Mouse (Mus musculus): ENCODE data around the gene Pik3r2.

The Pik3r2 gene

DNA sequence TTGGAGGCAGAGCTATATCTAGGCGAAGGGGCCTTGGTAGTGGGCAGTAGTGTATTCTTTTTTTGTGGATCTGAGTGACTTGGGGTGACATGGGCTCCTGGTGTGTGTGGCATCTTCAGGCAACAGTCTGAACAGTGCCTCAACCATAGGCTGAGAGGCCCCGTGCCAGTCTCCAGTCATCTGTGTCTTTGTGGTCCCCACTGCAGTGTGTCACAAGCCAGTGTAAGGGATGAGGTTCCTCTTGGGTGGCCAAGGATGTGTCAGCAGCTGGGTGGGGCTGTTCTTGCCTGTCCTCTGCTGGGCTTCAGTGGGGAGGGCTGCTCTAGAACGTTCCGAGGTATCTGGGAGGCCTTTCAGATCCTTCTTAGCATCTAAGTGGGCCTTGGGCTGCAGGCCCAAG lies 45.6 kb downstream of the Pik3r2 start:
- no peak for DNase-seq

DNA sequence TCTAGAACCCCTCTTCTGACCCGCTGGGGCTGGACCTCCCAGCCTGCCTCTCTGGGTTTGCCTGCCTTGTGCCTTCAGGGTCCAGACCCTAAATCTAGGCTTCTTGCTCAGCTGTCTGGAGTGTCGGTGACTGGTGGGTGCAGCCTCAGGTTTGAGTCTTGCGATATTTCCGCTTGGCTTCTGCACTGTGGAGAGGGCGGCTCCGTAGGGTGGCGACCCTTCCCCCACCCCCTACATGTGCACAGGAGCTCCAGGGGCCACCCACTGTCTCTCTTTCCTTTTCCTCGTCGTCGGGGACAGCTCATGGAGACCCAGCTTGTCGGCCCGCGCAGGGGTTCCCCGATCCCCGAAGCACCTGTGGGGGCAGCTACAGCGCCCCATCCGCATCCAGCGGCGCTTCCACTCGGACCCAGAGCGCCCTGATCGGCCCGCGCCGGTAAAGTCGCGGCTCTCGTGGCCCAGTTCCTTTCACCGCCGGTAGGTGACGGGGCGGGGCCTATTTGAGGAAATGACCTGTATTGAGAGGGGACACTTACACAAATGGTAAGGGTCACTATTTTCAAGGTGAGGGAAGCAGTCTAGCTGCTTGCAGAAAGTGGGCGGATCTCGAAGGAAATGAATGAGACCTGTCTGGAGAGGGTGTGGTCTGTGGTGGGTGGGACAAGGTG lies 46.6 kb downstream of the Pik3r2 start:
- no peak for DNase-seq

DNA sequence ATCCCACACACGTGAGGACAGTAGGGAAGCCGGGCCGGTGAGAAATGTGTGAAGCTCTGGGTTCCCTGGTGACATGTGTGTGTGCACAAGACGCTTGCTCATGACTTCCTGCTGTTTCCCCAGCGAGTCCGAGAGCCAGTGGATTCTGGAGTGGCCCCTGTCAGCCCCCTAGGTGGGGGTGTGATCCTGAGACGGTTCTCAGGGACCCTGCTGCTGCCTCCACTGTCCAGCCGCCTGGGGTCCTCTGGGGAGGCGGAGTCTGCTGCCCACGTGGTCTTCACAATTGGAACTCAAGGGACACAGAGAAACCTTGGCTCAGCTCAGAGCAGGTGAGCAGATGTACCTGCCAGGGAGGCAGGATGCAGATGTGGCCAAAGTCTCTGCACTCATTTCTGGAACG lies 49.8 kb downstream of the Pik3r2 start:
- no peak for DNase-seq

DNA sequence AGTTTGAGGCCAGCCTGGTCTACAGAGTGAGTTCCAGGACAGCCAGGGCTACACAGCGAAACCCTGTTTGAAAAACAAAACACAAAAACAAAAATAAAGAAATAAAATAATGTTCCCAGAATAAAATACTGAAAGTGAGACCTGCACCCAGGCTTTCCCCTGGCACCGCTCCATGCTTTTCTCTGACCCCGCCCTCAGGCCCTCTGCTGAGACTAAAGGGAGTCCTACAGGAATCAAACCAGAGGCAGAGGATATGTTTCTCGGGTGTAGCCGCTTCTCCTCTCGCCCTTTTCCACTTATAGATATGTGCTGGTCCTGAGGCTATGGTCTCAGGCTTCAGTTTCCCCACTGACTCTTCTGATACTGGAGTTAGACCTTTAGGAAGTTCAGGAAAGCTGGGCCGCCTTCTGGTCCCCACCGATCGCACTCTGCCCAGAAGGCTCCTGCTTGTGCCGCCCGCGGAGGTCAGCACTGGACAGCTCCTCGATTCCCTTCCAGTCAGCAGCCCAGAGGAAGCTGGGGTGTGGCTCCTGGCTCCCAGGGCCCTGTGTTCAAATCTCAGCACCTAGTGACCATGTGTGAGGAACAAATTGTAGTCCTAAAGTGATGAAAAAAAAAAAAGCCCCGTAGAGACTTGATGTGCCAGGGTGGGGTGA lies 50.6 kb downstream of the Pik3r2 start:
- DNase-seq: no peak

DNA sequence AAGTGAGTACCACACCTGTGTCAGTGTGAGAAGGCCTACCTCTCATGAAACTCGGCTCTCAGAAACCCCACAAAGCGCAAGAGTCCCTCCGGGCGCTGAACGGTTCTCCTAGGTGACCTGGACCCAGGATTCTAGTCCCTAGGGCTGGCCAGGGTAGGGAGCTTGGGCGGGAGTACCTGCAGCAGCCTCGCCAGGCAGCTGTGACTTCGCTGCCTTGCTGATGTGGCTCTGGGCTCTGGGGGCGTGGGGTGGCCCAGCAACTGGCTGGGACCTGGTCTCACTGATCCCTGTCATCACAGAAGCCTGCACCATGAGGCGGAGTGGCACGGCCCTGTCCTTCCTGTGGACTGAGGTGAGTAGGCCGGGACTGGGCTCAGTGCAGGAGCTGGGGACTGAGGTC lies 52.3 kb downstream of the Pik3r2 start:
- no peak for DNase-seq

DNA sequence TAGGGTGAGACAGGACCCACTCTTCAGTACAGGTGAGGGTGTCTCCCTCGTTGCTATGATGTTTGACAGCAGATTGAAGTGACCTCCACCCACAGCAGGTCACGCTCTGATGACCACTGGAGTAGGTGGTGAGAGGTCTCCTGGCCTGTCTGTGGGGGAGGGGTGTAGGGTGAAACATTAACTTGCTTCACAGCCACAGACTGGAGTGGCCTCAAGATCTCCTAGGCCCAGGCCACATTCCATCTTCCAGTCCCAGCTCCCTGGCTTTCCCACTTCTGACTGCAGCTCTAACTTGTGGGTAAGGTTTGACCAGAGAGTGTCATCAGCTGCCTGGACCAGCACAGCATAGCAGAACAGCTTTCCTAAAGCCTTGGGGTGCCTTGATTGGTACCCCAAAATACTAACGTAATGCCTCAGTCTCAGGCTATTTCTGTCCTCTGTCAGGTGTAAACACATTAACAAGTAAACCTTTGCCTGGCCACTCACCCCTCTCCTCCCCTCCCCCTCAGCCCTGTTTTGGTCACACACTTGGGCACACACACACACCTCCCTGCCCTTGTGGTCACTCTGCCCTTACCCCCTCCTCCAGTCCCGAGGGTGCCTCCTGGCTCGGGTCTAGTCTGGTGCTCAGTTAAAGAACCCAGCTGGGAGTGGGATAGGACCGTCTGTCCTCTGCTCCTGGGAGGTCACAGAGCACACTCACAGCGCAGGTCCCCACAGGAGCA lies 52.9 kb downstream of the Pik3r2 start, which contains the start of gene Pde4c:
Pde4c (plus strand) TSS at position 235 of the 725 bp plus-strand sequence.
- no peak for DNase-seq

DNA sequence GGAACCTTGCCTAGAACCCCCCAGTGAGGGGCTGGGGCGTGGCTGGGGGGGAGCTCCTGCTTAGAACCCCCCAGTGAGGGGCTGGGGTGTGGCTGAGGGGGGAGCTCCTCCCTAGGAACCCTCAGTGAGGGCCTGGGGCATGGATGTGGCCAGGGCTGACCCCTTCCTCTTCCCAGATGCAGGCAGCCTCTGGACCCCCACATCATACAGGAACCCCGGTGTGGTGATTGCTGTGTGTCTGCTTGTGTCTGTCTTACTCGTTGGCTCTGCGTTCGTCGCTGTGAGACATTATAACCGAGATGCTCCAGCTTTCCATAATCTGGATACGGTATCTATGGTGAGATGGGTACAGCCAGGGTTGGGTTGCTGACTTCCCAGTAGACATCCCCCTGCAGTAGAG lies 54.9 kb downstream of the Pik3r2 start:
- DNase-seq: no peak

DNA sequence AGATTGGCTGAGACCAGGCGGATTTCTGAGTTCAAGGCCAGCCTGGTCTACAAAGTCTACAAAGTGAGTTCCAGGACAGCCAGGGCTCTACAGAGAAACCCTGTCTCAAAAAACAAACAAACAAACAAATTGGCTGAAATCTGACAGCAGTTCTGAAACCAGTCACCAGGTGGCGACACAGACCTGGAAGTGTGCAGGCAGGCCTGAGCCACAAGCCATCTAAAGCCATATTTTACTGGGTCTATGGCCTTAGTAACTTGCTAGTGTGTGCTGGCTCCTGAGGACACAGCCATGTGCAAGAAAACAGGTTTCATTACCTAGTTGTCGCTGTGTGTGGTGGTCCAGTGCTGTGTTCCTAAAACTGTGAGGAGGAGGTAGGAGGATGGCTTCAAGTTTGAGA lies 55.8 kb downstream of the Pik3r2 start:
- DNase-seq: no peak

DNA sequence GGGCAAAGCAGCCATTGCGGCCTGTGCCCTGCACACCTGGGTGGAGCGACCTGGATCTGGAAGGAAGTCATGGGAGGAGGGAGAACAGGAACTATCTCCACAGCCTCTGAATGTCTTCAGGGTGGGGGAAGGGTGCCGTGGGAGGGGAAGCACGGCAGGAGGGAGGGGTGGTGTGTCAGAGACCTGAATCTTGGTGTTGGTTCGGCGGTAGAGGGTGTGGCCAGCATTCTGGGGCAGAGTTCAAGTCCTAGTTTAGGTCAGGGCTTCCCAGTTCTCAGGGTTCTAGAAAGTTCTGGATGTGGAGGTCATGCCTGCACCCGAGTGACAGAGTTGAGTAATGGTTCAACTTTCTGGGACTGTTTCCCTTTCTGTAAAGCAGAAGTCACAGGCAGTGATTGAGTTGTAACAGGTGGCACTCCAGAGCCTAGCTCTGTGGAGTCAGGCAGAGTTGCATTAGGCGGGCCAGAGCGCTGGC lies 56.7 kb downstream of the Pik3r2 start:
- no peak for DNase-seq

DNA sequence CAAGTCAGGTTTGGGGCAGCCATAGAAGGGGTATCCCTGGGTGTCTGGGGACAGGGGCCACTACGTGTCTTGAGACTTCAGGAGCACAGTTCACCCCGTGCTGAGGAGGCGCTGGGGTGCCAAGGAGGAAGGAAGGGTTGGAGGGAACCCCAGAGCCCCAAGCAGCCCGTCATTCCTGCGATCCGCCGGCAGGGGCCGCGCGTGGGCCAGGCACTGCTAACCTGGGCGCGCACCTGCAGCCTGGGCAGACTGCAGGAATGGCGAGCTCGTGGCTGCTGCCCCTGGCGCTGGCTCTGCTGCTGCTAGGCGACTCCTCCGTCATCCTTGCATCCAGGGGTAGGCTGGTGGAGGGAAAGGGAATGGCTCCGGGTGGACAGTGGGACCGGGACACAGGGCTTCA lies 58.2 kb downstream of the Pik3r2 start, which contains the start of gene Gm3336:
Gm3336 (plus strand) TSS at position 247 of the 400 bp plus-strand sequence.
- DNase-seq: no peak
